Mouse (Mus musculus): ENCODE data around the gene Crtc3.

- TF ChIP-seq CTCF (IDR thresholded peaks at IDR 0.05; ENCODE audit: insufficient read depth, low read depth, low read length) (no peak), POLR2A (IDR thresholded peaks at IDR 0.05; ENCODE audit: insufficient read depth, low read depth, low read length) (peak; percentile 59)
Measured at GRCm38 (mm10) chr7:80688556-80689220, at the start of gene Crtc3.

Data from olfactory bulb, adult 2 months (tissue).